Mouse (Mus musculus): ENCODE results near the gene Fam98b. TPM values are rescaled to one million over a fixed set of nuclear protein-coding genes. Genes with fewer than 3 reads are reported as not detected.

Fam98b gene
- 15.2 and 15.5 TPM in 2 replicates for polyA plus RNA-seq (2015; fragmentation: Nextera tagmentation; extraction: Ambion mirVana)

DNA sequence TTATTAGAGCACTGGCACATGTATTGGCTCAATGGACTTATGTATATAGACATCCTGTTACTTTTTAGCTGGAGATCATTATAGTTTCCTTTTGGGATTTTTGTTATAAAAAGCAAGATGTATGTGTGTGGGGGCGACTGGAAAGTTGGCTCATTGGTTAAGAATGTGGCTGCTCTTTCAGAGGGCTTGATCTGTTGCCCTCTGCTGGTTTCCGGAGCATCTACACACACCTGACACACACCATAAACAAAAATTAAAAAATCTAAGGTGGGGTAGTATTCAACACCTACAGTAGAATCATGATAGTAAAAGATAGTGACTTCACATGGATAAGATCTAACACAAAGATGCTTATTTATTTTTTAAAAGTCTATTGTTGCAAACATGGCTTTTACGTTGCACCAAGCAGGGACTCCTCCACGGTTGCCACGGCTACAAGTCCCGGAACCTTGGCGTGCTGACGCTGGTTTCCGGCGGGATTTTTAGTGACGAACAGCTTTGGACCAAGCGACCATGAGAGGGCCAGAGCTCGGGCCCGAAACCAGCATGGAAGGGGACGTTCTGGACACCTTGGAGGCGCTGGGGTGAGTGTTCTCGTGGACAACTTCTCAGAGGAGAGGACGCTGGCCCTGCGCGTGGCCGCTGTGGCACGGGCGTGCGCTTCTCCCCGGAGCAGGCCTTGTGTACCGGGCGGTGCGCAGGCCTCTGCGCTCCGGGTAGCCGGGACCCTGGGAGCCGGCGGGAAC, at the start of gene Fam98b:
Fam98b (plus strand) TSS at position 485 of the 746 bp plus-strand sequence.
- peak; percentile 95 for ATAC-seq (ENCODE audit: low FRiP score, low read depth)
- peak within 1 kb of the TSS; percentile 89 for H3K4me2 ChIP-seq (replicated peaks)
- WGBS: under 1% methylated on average over 33 of the region's 33 CpGs
- peak within 1 kb of the TSS; percentile 87 for H3K27ac ChIP-seq
- no peaks in the 10 kb centered on the region for H3K36me3 ChIP-seq
- H3K9ac ChIP-seq: peak within 1 kb of the TSS; percentile 94
- H3K27me3 ChIP-seq: no peaks in the 10 kb centered on the region
- peak within 1 kb of the TSS; percentile 89 for H3K4me3 ChIP-seq
- H3K4me1 ChIP-seq: peaks cover 14% of the 10 kb centered on the region
- H3K9me3 ChIP-seq: no peaks in the 10 kb centered on the region

DNA sequence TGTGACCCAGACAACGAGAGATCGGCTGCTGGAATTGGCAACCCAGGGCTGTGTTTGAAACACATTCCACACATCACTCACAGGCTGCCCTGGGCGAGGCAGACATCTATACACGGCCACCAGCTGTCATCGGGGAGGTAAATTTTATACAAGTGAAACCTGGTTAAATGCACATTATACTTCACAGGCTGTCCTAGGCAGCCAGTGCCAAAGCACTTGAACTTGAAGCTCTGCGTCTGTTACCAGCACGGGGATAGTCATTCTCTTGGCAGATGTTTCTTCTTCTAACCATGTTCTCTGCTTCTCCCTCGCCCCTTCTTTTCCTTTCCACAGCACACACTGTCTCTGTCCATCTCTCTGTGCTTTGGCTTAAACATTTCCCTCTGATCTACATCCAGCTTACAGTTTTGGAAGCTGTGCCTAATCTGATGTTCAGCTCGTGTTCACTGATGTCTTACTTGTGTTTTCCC, 48.6 kb upstream of the Fam98b start:
- H3K4me2 ChIP-seq (replicated peaks): no peak overlapping the region
- H3K36me3 ChIP-seq: no peaks in the 10 kb centered on the region
- H3K4me1 ChIP-seq: peaks cover 16% of the 10 kb centered on the region
- peak; percentile 61 for ATAC-seq (ENCODE audit: low FRiP score, low read depth)
- H3K27me3 ChIP-seq: no peaks in the 10 kb centered on the region
- H3K9me3 ChIP-seq: no peaks in the 10 kb centered on the region
- H3K27ac ChIP-seq: no peak overlapping the region
- WGBS: 41% methylated on average over 9 of the region's 9 CpGs
- no peak overlapping the region for H3K9ac ChIP-seq
- H3K4me3 ChIP-seq: no peak overlapping the region

DNA sequence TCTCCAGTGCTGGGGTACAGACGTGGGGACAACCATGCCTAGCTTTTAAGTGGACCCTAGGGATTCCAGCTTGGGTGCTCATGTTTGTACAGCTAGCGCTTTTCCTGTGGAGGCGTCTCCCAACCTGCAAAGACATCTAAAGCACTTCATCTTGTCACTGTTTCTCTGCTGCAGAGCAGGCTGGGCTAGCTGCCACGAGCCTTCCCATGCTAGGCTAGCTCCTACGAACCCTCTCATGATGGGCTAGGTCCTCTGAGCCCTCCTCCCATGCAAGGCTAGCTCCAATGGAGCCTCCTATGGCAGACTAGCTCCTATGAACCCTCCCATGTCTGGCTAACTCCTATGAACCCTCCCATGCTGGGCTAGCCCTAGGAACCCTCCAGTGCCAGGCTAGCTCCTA, 46.2 kb upstream of the Fam98b start:
- no peaks in the 10 kb centered on the region for H3K27me3 ChIP-seq
- no peak for ATAC-seq (ENCODE audit: low FRiP score, low read depth)
- H3K4me2 ChIP-seq (replicated peaks): no peak overlapping the region
- H3K36me3 ChIP-seq: no peaks in the 10 kb centered on the region
- H3K4me1 ChIP-seq: peaks cover 16% of the 10 kb centered on the region; the same call in 1 of the 2 replicates
- no peaks in the 10 kb centered on the region for H3K9me3 ChIP-seq
- WGBS: 74% methylated on average over 5 of the region's 5 CpGs
- no peak overlapping the region for H3K27ac ChIP-seq
- H3K4me3 ChIP-seq: no peak overlapping the region
- H3K9ac ChIP-seq: no peak overlapping the region

DNA sequence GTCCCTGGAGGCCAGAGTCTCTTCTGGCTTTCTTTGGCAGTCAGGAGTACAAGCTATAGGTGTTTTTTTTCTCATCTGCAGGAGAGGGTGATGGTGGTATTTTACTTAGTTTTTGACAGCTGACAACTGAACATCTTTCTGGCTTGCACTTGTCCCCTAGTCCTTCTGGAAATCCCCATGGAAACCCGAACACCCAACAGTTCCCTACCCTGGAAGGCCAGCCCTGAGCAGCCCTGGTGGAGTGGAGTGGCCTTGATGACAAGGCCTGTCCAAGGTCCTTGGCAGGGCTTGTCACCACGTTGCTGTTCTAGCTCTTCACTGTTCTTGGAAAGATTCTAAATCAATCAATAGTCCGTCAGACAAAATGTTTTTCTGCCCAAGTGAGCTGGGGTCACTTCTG, 45.0 kb upstream of the Fam98b start:
- no peak for ATAC-seq (ENCODE audit: low FRiP score, low read depth)
- H3K4me2 ChIP-seq (replicated peaks): no peak overlapping the region

GRCm38 (mm10) chr2:117205066-117205465, 44.5 kb upstream of the Fam98b start:
- 91% methylated on average over 6 of the region's 6 CpGs for WGBS

More for the DNA sequence above, 45.0 kb upstream of the Fam98b start:
- no peak overlapping the region for H3K4me3 ChIP-seq
- no peaks in the 10 kb centered on the region for H3K27me3 ChIP-seq
- no peak overlapping the region for H3K9ac ChIP-seq
- no peaks in the 10 kb centered on the region for H3K9me3 ChIP-seq
- 70% methylated on average over 3 of the region's 3 CpGs for WGBS
- H3K36me3 ChIP-seq: no peaks in the 10 kb centered on the region
- peaks cover 16% of the 10 kb centered on the region; the same call in 1 of the 2 replicates for H3K4me1 ChIP-seq
- H3K27ac ChIP-seq: no peak overlapping the region

DNA sequence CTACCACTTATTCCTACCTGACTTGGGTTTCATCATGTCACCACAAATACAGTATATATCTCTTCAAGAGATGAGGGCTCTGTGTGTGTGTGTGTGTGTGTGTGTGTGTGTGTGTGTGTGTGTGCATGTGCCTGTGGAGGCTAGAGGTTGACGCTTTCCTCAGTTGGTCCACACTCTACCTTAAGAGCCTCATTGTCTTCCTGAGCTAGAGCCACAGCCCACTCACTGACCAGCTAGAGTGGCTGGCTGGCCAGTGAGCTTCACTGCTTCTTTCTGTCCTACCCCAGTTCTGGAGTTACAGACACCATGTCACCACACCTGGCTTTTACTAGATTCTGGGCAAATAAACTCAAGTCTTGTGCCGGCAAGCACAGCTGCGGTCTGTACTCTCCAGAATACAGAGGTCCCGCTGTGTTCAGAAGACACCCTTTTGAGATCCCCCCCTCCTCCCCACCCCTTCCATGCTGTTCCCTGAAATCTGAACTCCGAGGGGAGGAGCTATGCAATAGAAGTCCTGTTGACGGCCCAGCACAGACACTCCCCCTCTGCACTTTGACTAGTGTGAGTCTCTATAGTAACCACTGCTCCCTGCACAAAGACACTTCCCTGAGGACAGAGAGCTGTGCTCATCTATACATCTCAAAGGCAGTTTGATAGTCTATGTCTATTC, 39.0 kb upstream of the Fam98b start:
- Histone ChIP-seq H3K4me3 (no peak overlapping the region), H3K27ac (peak overlapping the region; percentile 53), H3K36me3 (no peaks in the 10 kb centered on the region), H3K4me2 (replicated peaks) (peak overlapping the region; percentile 52), H3K27me3 (no peaks in the 10 kb centered on the region), H3K9ac (no peak overlapping the region), H3K4me1 (peaks cover 24% of the 10 kb centered on the region), H3K9me3 (no peaks in the 10 kb centered on the region)
- WGBS: 2% methylated on average over 6 of the region's 6 CpGs
- ATAC-seq (ENCODE audit: low FRiP score, low read depth): peak; percentile 97

More at GRCm38 (mm10) chr2:117205066-117205465, 44.5 kb upstream of the Fam98b start:
- Histone ChIP-seq H3K4me3 (no peak overlapping the region), H3K4me1 (peaks cover 12% of the 10 kb centered on the region), H3K27me3 (no peaks in the 10 kb centered on the region), H3K9me3 (no peaks in the 10 kb centered on the region), H3K36me3 (no peaks in the 10 kb centered on the region), H3K9ac (no peak overlapping the region), H3K4me2 (replicated peaks) (no peak overlapping the region), H3K27ac (no peak overlapping the region)
- ATAC-seq (ENCODE audit: low FRiP score, low read depth): no peak

DNA sequence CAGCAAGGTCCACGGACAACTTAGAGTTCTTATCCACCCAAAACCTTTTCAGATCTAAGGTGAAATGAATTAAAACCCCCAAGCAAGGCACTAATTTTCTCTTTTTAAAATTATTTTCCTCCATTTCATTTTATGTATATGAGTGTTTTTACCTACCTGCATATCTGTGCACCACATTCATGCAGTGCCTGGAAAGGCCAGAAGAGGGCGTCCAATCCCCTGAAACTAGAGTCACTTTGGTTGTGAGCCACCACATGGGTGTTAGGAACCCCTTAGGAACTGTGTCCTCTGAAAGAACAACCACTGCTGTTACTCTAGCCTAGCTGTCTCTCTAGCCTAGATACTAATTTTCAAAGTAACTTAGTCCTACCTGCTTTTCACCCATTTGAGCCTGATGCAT, 33.4 kb upstream of the Fam98b start:
- Histone ChIP-seq H3K4me3 (no peak overlapping the region), H3K4me1 (peaks cover 25% of the 10 kb centered on the region), H3K27ac (no peak overlapping the region), H3K9me3 (no peaks in the 10 kb centered on the region), H3K4me2 (replicated peaks) (no peak overlapping the region), H3K27me3 (no peaks in the 10 kb centered on the region), H3K9ac (no peak overlapping the region), H3K36me3 (no peaks in the 10 kb centered on the region)
- ATAC-seq (ENCODE audit: low FRiP score, low read depth): no peak
- WGBS: 60% methylated on average over 2 of the region's 2 CpGs

- peaks cover 17% of the 10 kb centered on the region for H3K4me1 ChIP-seq
- H3K9me3 ChIP-seq: no peaks in the 10 kb centered on the region
- H3K4me3 ChIP-seq: no peak overlapping the region
- H3K9ac ChIP-seq: no peak overlapping the region
- ATAC-seq (ENCODE audit: low FRiP score, low read depth): peak; percentile 89
- peak overlapping the region; percentile 67; the same call in 1 of the 2 replicates for H3K27ac ChIP-seq
- WGBS: 15% methylated on average over 15 of the region's 15 CpGs
- peak overlapping the region; percentile 44 for H3K4me2 ChIP-seq (replicated peaks)
- no peaks in the 10 kb centered on the region for H3K27me3 ChIP-seq
- H3K36me3 ChIP-seq: no peaks in the 10 kb centered on the region
Observed at GRCm38 (mm10) chr2:117217695-117218216, 31.8 kb upstream of the Fam98b start.

GRCm38 (mm10) chr2:117219536-117219935, 30.0 kb upstream of the Fam98b start:
- H3K36me3 ChIP-seq: no peaks in the 10 kb centered on the region
- 93% methylated on average over 4 of the region's 4 CpGs for WGBS
- no peak overlapping the region for H3K27ac ChIP-seq
- H3K4me3 ChIP-seq: no peak overlapping the region
- peaks cover 17% of the 10 kb centered on the region for H3K4me1 ChIP-seq
- H3K9me3 ChIP-seq: no peaks in the 10 kb centered on the region
- H3K9ac ChIP-seq: no peak overlapping the region
- no peaks in the 10 kb centered on the region for H3K27me3 ChIP-seq
- no peak for ATAC-seq (ENCODE audit: low FRiP score, low read depth)
- H3K4me2 ChIP-seq (replicated peaks): no peak overlapping the region

- ATAC-seq (ENCODE audit: low FRiP score, low read depth): no peak
Observed at GRCm38 (mm10) chr2:117222651-117223050, 26.9 kb upstream of the Fam98b start.

DNA sequence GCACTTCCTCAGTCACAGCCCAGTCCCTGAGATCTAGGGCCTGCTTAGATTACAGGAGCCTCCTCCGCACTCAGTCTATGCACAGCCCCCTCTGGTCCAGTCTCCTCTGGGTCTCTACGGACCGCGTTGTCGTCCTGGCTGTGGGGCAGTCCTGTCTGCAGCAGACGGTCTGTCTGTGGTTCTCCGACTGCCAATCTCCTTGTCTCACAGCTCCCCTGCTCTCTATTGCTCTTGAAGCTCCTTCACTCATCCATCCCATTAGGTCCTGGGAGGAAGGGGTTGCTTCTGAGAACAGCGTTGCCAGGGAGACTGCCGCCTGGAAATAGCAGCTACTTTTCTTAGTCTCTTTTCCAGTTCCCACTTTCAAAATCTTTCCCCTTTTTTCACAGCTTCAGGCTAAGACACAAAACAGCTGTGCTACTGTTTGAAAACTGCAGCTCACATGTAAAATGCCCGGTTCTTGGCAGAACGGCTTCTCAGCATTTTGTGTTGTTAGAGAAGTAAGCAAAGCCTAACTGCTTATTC, 20.9 kb upstream of the Fam98b start:
- H3K4me2 ChIP-seq (replicated peaks): no peak overlapping the region
- 56% methylated on average over 11 of the region's 11 CpGs for WGBS
- H3K4me3 ChIP-seq: no peak overlapping the region
- peaks cover 5% of the 10 kb centered on the region; the same call in 1 of the 2 replicates for H3K27me3 ChIP-seq
- H3K9me3 ChIP-seq: no peaks in the 10 kb centered on the region
- no peaks in the 10 kb centered on the region for H3K36me3 ChIP-seq
- no peak for ATAC-seq (ENCODE audit: low FRiP score, low read depth)
- H3K27ac ChIP-seq: no peak overlapping the region
- H3K9ac ChIP-seq: no peak overlapping the region
- H3K4me1 ChIP-seq: peaks cover 9% of the 10 kb centered on the region

More at GRCm38 (mm10) chr2:117222651-117223050, 26.9 kb upstream of the Fam98b start:
- H3K4me1 ChIP-seq: peaks cover 10% of the 10 kb centered on the region
- 62% methylated on average over 9 of the region's 9 CpGs for WGBS
- no peak overlapping the region for H3K4me3 ChIP-seq
- no peaks in the 10 kb centered on the region for H3K9me3 ChIP-seq
- H3K36me3 ChIP-seq: no peaks in the 10 kb centered on the region
- H3K27me3 ChIP-seq: no peaks in the 10 kb centered on the region
- H3K4me2 ChIP-seq (replicated peaks): no peak overlapping the region
- H3K27ac ChIP-seq: no peak overlapping the region
- no peak overlapping the region for H3K9ac ChIP-seq

DNA sequence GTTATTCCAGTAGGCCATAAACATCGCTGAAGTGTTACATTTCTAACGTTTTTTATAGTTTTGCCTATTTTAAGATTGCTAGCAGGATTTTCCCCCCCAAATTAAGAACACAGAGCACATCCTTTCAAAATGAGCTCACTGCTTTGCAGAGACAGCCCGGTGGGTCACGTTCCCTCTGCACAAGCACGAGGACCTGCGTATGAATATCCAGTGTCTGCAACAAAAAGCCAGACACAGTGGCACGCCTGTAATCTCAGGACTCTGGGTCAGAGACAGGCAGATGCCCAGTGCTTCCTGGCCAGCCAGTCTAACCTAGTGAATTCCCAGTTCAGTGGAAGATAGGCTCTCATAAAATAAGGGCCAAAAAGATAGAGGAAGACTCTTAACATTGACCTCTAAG, 19.3 kb upstream of the Fam98b start:
- no peaks in the 10 kb centered on the region for H3K36me3 ChIP-seq
- WGBS: 77% methylated on average over 7 of the region's 7 CpGs
- H3K27me3 ChIP-seq: peaks cover 5% of the 10 kb centered on the region; the same call in 1 of the 2 replicates
- no peak overlapping the region for H3K27ac ChIP-seq
- no peak overlapping the region for H3K9ac ChIP-seq
- no peak for ATAC-seq (ENCODE audit: low FRiP score, low read depth)
- peaks cover 9% of the 10 kb centered on the region for H3K4me1 ChIP-seq
- H3K9me3 ChIP-seq: no peaks in the 10 kb centered on the region
- no peak overlapping the region for H3K4me3 ChIP-seq
- H3K4me2 ChIP-seq (replicated peaks): no peak overlapping the region
